Mouse (Mus musculus): ENCODE measurements around the gene Agfg1.
A peak's percentile ranks its signal among the peaks of the same experiment; 100 is the strongest.

The Agfg1 gene

DNA sequence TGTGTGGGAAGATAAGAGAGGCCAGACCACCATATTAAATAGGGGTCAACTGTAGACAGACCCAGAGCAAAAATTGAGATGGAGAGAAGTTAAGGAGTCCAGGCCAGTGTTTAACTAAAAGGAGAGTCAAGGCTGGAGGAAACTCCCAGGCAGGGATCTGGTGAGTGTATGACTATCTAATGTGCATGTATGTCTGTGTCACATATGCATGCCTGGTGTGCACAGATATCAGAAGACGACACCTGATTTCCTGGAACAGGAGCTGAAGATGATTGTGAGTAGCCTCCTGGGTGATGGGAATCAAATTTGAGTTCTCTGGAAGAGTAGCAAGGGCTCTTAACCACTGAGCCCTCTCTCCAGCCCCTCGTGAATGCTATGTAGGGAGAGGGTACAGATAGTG, 14.0 kb upstream of the Agfg1 start:
- no peak for DNase-seq (ENCODE audit: low spot score in 2 of 2)

DNA sequence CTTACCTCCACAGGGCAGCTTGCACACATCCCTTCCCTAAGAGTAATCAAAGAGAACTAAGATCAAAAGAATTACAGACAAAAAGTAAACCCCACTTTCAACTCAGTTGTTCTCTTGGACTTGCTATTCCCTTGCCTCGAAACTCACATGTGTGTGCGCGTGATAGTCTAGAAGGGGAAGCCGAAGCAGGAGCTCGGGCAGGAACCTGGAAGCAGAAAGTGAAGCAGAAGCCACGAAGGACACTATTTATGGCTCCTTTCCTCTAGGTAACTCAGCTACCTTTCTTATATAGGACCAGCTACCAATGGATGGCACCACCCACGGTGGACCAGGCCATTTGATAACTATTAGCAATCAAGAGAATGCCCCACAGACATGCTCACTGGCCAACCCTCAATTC, 13.5 kb upstream of the Agfg1 start:
- no peak for DNase-seq (ENCODE audit: low spot score in 2 of 2)

DNA sequence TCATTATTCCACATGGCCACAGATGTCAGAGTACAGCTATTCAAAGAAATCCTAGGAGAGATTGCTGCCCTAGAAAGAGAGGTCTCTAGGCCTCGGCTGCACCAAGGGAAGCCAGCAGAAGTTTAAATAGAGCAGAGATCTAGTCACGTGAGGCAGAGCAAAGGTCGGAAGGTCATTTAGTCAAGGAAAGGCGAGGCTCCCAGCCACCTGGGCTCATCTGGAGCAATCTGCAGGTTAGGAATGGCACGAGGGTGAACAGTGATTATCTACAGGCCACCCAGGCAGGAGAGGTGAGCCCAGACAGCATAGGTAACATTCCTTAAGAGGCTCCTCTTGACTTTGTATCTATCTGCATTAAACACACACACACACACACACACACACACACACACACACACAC, 12.4 kb upstream of the Agfg1 start:
- no peak for DNase-seq (ENCODE audit: low spot score in 2 of 2)

DNA sequence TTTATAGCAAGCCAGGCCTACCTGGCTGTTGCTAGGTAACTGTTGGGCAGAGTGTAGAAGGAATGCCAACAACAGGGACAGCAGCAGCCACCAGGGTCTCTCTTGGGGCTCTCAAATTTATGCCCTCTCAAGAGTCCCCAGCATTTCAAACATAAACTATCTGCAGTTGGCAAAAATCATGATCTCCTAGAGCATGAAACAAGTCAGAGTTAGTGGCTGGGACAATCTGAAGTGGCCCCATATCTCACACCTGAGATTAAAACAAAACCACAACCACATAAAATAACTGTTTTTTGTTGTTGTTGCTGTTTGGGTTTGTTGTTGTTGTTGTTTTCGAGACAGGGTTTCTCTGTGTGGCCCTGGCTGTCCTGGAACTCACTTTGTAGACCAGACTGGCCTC, 8.5 kb upstream of the Agfg1 start:
- DNase-seq (ENCODE audit: low spot score in 2 of 2), result no peak

DNA sequence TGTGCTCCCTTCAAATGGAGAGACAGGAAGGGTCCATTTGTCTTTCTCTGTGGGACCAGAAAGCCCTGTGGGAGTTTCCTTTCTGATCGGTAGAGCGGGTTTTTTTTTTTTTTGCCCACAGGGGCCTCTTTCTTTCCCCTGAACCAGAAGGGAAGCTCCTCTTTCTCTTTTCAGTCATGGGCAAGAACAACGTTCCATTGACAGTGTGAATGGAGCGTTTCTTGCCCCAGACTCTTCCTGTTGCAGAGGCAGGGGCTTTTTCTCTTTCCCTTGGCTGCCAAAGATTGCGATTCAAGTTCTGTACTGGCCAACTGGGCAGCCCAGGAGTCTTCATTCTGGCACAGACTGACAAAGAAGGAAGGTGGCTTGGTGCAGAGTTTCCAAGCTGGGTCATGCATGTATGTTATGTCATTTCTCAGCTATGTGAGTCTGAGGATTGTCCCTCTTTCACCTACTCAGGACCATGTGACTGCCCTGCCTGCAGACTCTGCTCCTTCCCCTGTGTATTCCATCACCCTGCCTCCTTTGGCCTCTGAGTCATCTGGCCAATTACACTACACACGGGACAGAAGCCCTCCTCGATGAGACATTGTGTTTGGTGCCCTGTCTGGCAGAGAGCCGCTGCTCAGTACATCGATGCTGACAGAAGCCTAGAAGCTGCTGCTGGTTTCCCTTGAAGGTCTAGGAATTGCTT, 7.6 kb upstream of the Agfg1 start:
- no peak for DNase-seq (ENCODE audit: low spot score in 2 of 2)

DNA sequence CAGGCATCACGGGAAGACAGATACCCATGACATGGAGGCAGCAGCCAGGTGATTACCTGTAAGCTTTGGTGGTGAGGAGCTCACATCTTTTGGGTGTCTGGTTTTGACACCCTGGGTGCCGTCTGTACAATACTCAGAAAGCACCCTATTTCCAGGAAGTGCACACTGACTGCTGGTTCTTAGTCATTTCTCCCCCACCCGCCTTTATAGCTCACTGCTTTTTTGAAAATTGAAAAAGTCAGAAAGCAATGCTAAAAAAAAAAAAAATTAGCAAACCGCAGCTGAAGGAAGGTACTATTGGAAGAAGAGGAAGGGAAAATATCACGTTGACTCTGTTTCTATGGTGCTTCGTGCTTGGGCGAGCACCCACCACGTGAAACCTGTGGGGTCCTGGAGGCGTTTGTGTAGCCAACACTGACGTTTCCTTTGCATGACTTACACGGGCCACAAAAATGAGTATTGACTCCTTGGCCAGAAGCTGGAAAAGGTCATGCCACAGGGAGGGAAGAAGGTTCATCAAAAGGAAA, 6.7 kb upstream of the Agfg1 start:
- DNase-seq (ENCODE audit: low spot score in 2 of 2), result no peak

DNA sequence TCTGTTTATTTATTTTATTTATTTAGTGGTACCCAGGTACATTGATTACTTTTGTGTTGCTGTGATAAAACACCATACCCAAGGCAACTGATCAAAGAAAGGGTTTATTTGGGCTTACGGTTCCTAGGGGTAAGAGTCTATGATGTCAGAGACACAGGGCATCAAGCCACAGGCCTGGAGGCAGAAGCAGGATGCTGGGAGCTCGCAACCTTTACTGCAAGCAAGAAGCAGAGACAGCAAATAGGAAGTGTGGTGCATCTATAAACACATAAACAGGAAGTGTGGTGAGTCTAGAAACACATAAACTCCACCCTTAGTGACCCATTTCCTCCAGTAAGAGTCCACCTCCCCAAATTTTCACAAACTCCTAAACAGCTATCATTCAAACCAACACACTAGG, 5.8 kb upstream of the Agfg1 start:
- no peak for DNase-seq (ENCODE audit: low spot score in 2 of 2)

DNA sequence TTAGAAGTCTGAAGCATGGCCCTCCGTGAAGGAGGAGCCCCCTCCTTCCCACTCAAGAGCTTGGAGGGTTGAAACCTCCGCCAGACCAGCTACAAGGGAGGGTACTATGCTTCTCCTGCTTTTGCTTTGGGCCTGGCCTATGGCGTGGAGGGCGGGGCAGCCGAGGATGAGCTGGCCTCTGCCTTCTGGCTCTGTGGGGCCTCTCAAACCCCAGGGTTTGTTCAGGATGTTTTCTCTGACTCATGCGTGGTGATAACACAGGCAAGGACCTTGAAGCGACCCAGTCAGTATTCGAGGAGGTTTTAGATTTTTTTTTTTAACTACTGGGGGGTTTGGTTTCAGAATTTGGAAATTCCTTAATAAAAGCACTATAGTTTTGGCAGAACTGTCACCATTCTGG, 4.7 kb upstream of the Agfg1 start:
- no peak for DNase-seq (ENCODE audit: low spot score in 2 of 2)

DNA sequence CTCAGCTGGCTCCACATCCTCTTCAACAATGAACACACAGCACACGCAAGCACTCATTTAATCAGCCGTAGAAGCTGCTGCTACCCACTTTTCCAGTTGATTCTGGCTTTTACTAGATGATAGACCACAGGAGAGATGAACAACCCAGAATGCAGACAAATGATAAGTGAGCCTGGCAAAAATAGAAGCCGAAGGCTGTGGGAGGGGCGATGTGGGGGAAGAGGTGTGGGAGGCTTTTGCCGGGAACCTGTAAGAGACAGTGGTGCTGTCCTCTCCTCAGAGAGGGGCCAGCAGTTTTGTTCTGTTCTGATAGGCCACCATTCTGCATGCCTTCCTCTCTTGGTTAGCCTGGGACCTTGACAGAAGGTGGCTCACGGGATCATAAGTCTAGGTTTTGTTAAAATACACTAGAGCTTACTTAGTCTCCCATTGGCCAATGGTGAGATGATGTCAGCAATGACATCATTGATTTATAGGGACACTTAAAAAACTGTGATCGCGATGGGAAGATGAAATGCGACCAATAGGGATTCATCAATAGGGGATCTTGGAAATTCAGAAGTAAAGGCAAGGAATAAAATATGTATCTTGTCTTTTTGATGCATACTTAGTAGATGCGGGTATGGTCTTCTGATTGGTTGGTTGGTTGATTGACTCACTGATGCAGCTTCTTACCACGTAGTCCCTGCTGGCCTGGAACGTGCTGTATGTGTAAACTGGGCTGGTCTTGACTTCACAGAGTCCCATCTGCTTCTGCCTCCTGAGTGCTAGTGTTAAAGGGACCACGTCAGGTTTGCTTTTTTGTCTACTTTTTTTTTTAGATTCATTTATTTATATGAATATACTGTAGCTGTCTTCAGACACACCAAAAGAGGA, 2.7 kb upstream of the Agfg1 start:
- no peak for DNase-seq (ENCODE audit: low spot score in 2 of 2)

DNA sequence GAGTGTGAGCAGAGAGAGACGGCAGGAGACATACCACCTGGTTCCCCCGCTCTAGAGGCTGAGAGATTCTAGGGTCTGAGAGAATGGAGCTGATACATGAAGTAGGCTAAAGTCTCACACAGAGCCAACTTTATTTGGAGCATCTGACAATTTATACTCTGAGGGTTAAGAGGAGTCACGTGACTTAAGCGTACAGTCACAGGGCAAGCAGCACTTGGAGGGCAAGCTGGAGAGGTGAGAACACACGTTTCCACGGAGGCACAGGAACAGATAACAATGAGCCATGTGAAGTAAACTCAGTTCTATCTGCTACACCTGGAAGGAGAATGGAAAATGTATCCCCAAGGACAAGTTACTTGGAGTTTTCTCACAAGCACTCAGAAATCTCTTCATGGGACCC, 1.7 kb upstream of the Agfg1 start:
- no peak for DNase-seq (ENCODE audit: low spot score in 2 of 2)

DNA sequence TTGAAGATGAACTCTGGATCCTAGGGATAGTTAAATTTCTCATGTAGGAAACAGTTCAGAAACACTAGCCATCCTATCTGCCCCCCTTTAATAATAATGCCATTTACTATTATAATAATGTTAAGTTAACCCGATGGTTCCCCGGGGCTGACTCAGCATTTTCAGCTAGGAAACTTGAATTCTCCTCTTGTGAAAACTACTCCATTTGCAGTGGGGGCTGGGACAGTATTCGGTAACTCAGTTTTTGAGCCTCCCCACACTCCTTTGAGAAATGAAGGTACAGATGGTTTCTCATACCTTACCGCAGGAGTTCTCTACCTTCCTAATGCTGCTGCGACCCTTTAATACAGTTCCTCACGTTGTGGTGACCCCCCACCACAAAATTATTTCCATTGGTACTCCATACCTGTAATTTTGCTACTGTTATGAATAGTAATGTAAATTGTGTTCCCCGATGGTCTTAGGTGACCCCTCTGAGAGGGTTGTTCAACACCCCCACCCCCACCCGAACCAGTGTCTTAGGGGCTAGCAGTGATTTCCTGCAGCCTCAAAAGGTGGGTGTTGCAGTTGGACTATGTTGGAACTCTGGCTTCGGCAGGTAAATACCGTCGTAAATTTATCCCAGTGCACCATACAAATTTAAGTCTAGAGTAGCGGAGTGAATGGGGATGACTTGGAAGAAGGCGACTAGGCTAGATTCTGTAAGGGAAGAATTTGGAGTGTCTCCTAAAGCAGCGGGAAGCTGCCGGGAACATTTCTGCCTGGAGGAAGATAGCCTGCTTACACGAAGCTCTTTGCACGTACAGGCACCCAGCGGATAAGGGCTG, 601 bp upstream of the Agfg1 start:
- no peak for DNase-seq (ENCODE audit: low spot score in 2 of 2)

DNA sequence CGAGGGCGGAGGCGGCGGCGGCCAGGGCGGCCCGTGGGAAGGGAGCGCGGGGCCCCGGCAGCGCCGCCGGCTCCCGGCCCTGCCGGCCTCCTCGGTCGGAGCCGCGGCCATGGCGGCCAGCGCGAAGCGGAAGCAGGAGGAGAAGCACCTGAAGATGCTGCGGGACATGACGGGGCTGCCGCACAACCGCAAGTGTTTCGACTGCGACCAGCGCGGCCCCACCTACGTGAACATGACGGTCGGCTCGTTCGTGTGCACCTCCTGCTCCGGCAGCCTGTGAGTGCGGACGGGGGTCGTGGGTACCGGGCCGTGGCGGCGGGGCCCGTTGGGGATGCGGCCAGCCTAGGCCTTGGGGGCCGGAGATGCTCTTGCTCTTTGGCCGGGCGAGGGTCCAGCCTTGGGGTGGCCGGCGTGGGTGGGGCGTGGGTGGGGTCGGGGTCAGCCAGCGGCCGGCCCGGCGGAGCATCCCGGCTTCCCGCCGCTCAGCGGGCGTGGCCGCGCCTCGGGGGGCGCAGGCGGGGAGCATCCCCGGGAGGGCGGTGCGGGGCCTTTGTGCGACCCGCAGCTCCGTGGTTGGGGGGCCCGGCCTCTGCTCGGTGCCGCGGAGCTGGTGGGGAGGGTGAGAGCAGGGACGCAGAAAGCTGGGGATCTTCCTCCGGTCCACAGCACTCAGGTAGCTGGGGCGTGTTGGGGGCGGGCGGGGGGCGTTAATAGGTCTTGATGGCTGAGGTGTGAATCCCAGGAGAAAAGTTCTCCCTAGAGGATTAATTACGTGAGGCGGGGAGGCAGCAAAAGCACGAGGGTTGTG, 535 bp downstream of the Agfg1 start:
- DNase-seq (ENCODE audit: low spot score in 2 of 2), result peak in 1 of 2 experiments; percentile 37

DNA sequence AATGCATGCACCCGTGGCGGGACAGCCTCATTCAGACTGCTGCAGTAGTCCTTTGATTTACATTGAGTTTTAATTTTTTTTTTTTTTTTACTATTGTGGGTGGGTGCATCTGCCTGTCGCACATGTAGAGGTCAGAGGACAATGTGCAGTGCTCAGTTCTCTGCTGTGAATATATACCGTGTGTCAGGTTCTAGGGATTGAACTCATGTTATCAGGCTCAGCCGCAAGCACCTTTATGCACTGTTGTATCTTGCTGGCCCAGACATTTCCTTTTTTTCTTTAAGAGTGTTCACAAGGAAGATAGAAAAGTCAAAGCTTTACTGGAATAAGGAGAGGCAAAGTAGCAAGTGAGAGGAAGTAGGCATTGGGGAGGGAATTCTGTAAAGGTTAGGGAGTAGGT, 16.4 kb downstream of the Agfg1 start:
- no peak for DNase-seq (ENCODE audit: low spot score in 2 of 2)

DNA sequence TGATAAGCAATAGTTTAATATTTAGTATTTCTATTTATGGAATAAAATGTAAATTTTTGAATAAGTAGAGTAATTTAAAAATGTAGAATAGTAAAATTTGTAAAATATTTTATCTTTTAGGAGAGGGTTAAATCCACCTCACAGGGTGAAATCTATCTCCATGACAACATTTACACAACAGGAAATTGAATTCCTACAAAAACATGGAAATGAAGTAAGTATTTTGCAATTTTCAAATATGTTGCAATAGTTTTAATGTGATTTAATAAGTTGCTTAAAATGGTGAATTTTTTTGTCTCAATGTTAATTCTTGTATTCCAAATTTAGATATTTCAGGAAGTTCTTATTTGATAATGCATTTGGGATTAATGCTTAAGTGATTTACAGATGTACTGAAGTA, 19.0 kb downstream of the Agfg1 start:
- DNase-seq (ENCODE audit: low spot score in 2 of 2), result no peak

DNA sequence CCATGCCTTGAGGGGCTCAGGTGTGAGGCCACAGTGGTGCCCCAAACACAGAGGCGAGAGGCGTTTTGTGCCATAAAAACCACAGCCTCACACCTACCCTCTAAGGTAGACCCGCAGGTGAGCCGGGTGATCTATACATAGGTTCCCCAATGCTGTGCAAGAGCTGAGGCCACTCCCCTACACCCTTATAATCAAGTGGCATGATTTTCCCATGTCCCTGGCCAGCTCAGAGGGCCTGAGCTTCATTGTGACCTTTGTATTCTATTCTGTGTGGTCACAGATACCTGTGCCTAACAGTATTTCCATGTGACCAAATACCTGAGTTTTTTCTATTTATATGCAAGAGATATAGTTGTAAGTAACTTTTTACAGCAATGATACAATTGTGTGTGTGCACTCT, 21.1 kb downstream of the Agfg1 start:
- DNase-seq (ENCODE audit: low spot score in 2 of 2), result no peak

DNA sequence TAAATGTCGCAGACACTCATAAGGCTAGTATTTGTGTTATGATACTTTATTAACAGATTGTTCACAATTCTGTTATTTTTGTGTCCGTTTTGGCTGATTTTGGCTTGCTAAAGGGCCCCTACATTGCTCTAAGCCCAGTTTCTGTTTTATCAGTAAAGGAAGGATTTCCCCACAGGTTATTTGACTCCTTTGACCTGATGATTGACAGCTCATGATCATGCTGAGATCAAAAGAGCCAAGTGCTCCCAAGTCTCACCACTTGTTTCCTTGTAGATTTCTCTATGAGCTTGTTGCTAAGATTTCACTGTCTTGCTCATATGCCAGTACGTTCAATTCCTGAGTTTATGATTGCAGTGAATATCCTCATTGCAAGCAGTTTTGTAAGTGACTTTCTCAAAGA, 30.9 kb downstream of the Agfg1 start:
- no peak for DNase-seq (ENCODE audit: low spot score in 2 of 2)

DNA sequence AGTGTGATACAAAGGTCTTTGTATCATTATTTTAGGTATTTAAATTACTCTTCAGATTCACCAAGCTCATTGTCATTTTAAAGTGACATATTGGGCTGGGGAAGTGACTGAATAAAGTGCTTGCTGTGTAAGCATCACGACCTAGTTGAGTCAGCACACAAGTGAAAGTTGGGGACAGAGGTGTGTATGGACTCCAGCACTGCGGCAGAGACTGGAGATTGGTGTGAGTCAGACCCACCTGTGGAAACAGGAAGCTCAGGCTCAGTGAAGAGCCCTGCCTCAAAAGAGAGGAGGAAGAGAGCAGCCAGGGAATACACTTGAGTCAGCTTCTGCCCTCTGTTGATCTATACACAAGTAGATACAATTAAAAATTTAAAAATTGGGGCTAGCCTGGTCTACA, 39.9 kb downstream of the Agfg1 start:
- DNase-seq (ENCODE audit: low spot score in 2 of 2), result no peak

DNA sequence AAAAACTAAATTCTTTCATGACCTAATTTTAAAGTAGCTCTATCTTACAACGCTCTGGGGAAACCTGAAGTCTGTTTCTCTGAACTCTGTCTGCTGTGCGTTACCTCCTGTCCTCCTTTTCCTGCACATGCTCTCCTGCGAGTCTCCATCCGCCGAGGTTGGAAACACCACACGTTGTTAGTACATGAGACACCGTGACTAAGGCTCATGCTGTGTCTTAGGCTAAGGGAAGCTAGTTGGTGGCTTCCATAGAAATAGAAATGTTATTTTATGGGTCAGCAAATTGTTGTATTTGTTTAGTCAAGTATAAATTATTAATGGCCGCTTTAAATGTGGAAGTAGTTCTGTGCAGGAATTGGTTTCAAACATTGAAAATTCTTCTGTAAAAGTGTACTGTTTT, 40.9 kb downstream of the Agfg1 start:
- no peak for DNase-seq (ENCODE audit: low spot score in 2 of 2)

DNA sequence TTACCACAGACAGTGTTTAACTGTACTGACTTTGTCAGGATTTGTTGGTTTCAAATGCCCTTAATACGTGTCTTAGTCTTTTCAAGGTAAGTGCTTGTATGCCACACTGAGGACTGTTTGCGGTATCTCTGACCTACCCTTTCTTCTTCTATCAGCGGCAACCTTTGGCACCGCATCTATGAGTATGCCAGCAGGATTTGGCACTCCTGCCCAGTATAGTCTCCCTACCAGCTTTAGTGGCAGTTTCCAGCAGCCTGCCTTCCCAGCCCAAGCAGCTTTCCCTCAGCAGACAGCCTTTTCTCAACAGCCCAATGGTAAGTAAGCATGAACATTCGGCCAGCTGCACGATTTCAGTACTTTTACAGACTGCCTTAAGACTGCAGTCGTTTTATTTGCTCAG, 54.0 kb downstream of the Agfg1 start:
- DNase-seq (ENCODE audit: low spot score in 2 of 2), result no peak

DNA sequence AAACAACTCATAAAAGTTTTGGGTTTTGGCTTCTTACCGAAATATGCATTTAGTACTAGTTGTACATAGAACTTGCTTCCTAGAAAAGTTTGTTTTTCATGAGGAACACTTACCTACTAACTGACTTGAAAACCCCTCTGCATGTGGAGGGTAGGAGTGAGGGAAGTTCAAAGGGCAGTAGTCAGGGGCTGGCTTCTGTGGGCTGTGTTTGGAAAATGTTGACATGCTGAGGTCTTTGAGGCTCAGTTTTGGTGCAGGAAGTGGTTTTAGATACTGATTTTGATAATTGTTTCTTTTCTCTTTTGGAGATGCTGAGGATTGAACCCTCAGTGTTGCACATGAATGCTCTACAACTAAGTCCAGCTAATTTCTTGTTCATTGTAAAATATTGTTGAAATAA, 61.3 kb downstream of the Agfg1 start:
- DNase-seq (ENCODE audit: low spot score in 2 of 2), result no peak

DNA sequence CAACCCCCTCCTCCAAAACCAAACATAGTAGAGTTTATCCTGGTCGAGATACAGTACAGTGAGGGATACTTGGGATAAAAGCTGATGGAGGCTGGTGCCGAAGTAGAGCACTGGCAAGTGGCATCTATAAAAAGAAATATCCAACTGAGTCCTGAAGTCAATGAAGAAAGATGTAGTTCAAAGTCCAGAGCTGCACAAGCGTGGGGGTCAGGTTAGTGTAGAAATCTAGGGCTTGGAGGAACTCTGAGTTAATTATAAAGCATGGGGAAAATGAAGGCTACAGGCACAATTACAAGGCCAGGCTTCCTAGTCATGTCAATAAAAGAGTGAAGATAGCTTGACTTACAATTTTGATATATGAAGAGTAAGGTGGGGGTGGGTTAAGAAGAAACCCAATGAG, 61.9 kb downstream of the Agfg1 start:
- DNase-seq (ENCODE audit: low spot score in 2 of 2), result no peak

DNA sequence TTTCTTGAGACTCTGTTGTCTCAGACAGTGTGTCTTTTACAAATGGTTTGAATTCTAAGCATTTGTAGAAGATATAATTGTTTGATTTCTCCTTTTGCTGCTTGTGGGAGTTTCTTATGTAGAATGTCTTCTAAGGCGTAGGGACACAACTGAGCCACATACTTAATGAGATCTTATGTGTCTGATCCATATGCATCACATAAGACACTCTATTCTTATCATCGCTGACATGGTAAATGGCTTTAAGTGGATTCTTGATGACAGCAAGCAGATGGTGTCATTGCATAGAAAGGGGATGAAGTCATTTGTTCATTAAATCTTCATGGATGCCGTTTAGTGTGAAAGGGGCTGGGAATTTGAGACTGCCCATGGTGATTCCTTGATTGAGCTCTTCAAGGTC, 66.6 kb downstream of the Agfg1 start:
- DNase-seq (ENCODE audit: low spot score in 2 of 2), result no peak
